Mouse (Mus musculus) intestine, postnatal 0 days (tissue): ENCODE data around the gene P2ry13. TPM values are rescaled to one million over a fixed set of nuclear protein-coding genes. Genes with fewer than 3 reads are reported as not detected.

Experiments used
- ATAC-seq: fragments of 200-750 bp; cut with Nextera tagmentation; 2 replicates; pipeline ENCODE4 v1.8.0; 2017; ENCODE audit warnings: mild to moderate bottlenecking, moderate TSS enrichment, moderate library complexity
- H3K27ac ChIP-seq: fragments of 300-500 bp; sonication (generic); 2 replicates; pipeline ENCODE4 v1.5.1; 2014; ENCODE audit warnings: mild to moderate bottlenecking, low read depth, low read length, moderate library complexity
- H3K27me3 ChIP-seq: fragments of 300-500 bp; sonication (generic); replicated peaks from 2 replicates; pipeline ENCODE4 v1.6.1; 2014; ENCODE audit warnings: low read length, mixed read lengths; ENCODE audit not compliant: control insufficient read depth, insufficient read depth
- H3K36me3 ChIP-seq: fragments of 300-500 bp; sonication (generic); 2 replicates; pipeline ENCODE4 v1.6.1; 2014; ENCODE audit warnings: mild to moderate bottlenecking, moderate library complexity; ENCODE audit not compliant: control insufficient read depth, insufficient read depth
- H3K4me1 ChIP-seq: fragments of 300-500 bp; sonication (generic); replicated peaks from 2 replicates; pipeline ENCODE4 v1.6.1; 2014; ENCODE audit warnings: antibody characterized with exemption, low read length, mixed read lengths; ENCODE audit not compliant: control insufficient read depth, insufficient read depth
- H3K4me2 ChIP-seq: fragments of 300-500 bp; sonication (generic); replicated peaks from 2 replicates; pipeline ENCODE4 v1.6.1; 2014; ENCODE audit warnings: low read depth, mild to moderate bottlenecking, moderate library complexity
- H3K4me3 ChIP-seq: fragments of 300-500 bp; sonication (generic); 2 replicates; pipeline ENCODE4 v1.5.1; 2014; ENCODE audit warnings: low read depth, low read length
- H3K9ac ChIP-seq: fragments of 300-500 bp; sonication (generic); 2 replicates; pipeline ENCODE4 v1.6.1; 2014; ENCODE audit warnings: mild to moderate bottlenecking, low read depth, low read length
- H3K9me3 ChIP-seq: fragments of 300-500 bp; sonication (generic); 2 replicates; pipeline ENCODE4 v1.6.1; 2016; ENCODE audit warnings: mixed run types; ENCODE audit not compliant: control insufficient read depth
- CTCF ChIP-seq: sonication (generic); IDR thresholded peaks from 2 replicates; pipeline ENCODE4 v1.5.1; 2016; ENCODE audit warnings: low read depth, mild to moderate bottlenecking, control low read depth, antibody characterized with exemption, moderate library complexity
- WGBS: fragments of 180-500 bp; shearing (Covaris S2); extraction: QIAGEN DNeasy Blood & Tissue Kit; methylation state at CpG from one replicate; pipeline ENCODE4 v1.1.7; 2014; 5-methylcytosine and 5-hydroxymethylcytosine counted together
- polyA plus RNA-seq: library from polyadenylated mRNA; unstranded; fragments of >200 nt; fragmentation: Nextera tagmentation; extraction: Ambion mirVana; gene quantifications from 2 replicates; pipeline ENCODE4 v1.2.1, GENCODE M21; 2015

P2ry13 gene
- polyA plus RNA-seq, 1 experiment from 2014 or later, result 0.94 TPM

DNA sequence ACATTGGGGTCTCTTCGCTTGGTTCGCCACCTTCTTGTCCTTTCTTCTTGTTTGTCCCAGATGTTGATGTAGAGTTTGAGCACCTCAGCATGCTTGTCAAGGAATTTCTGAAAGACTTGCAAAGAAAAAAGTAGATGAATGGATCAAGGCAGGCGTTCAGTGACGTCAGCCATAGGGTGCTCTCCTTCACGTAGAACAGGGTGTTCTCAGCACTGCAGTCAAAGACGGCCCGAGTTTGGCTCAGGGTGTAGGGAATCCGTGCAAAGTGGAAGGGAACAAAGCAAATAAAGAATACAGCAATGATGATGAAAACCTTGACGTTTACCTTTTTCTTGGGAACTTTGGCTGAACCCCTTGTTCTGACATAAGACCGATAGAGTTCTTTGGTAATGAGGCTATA is 6.5 kb upstream of the P2ry13 start:
- 87% methylated on average over 10 of the region's 10 CpGs for WGBS
- TF ChIP-seq CTCF, result no peak
- Histone ChIP-seq H3K27ac (no peak overlapping the region), H3K4me1 (no peaks in the 10 kb centered on the region), H3K4me3 (no peak overlapping the region), H3K36me3 (no peaks in the 10 kb centered on the region), H3K4me2 (no peak overlapping the region), H3K27me3 (no peaks in the 10 kb centered on the region), H3K9me3 (no peaks in the 10 kb centered on the region), H3K9ac (no peak overlapping the region)
- no peak for ATAC-seq

DNA sequence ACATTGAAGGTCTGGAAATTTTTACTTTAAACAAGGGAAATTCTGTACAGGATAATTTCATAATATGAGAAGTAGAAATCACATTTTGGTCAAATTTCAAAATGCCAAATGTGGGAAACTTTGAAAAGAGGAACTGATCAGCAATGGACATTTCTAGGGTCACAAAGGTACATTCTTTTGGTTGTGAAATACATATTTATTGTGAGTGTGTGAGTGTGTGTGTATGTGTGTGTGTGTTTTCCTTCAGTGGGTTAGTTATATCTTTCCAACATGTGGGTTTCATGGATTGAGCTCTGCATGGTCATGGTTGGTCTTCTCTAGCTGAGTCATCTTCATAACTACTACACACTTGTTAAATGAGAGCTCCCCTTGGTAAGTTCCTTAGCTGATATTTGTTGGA is 1.7 kb upstream of the P2ry13 start:
- no peak overlapping the region for H3K4me2 ChIP-seq
- no peaks in the 10 kb centered on the region for H3K4me1 ChIP-seq
- H3K4me3 ChIP-seq, result no peak overlapping the region
- no peak for TF ChIP-seq CTCF
- H3K36me3 ChIP-seq, result no peaks in the 10 kb centered on the region
- H3K27ac ChIP-seq, result no peak overlapping the region
- no peak for ATAC-seq
- no peak overlapping the region for H3K9ac ChIP-seq
- H3K27me3 ChIP-seq, result no peaks in the 10 kb centered on the region
- H3K9me3 ChIP-seq, result no peaks in the 10 kb centered on the region

- Histone ChIP-seq H3K4me2 (no peak overlapping the region), H3K27ac (no peak overlapping the region), H3K9me3 (no peaks in the 10 kb centered on the region), H3K27me3 (no peaks in the 10 kb centered on the region), H3K4me3 (no peak overlapping the region), H3K4me1 (no peaks in the 10 kb centered on the region), H3K36me3 (no peaks in the 10 kb centered on the region), H3K9ac (no peak overlapping the region)
- WGBS, result 88% methylated on average over 8 of the region's 8 CpGs
- no peak for ATAC-seq
- TF ChIP-seq CTCF, result no peak
These were observed 1.1 kb upstream of the P2ry13 start for GRCm38 (mm10) chr3:59211784-59212183.

DNA sequence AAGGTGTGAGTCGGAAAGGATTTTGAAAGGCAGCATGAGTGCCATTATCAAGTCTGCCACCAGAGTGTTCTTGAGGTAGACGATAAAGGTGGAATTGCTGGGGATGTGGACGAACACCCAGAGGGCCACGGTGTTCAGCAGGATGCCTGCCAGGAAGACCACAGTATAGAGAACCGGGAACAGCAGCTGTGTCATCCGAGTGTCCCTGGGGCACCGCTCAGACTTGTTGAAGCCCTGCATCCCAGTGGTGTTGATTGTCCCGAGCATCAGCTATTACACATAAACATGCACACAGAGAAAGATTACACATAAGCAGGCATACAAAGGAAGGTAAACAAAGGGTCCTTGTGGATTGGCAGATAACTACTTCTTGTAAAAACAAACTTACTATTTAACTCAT is 593 bp downstream of the P2ry13 start:
- Histone ChIP-seq H3K27ac (no peak overlapping the region), H3K4me3 (no peak overlapping the region)
- WGBS, result 66% methylated on average over 8 of the region's 8 CpGs

DNA sequence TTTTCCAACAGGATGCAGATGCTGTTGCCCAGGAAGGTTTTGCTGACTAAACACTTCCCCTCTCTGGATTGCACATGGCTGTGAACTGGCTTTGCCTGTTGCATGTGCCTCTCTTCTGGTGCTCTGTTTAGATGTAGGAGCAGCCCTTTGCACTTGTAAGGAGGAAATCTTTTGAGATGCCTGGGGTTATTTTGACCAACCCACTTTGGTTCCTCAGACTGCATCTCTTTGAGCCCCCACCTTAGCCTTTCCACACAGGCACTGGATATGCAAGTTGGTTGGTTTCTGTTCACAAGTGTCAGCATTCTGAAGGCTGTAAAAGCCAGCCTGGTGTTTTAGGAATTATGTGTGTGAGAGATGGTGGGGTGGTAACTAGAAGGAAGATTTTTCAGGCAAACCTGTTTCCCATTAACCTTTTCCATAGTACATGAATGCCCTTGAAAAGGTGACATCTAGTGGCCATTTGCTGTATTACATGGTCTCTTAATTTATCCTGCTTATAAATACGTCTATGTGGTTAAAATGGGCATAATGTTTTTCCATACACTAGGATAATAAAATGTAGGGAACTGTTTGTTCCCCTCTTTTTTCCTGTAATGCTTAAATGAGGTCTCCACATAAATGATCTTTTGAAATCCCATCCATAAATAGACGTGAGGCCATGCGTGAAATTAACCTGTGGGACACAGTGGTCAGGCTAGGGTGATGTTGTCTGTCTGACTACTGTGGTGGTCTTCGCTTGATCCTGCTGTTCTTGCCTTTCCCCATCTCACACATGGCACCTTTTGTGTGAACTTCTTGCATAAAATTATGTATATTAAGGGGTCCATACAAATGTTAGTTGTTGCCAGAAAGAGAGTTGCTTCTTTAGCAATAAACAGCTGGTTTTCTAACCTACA is 1.8 kb downstream of the P2ry13 start:
- peak; percentile 87 for TF ChIP-seq CTCF
- 74% methylated on average over 4 of the region's 4 CpGs for WGBS
- ATAC-seq, result no peak

More for the DNA sequence above, 593 bp downstream of the P2ry13 start:
- no peak for TF ChIP-seq CTCF
- no peaks in the 10 kb centered on the region for H3K27me3 ChIP-seq
- ATAC-seq, result no peak
- no peaks in the 10 kb centered on the region for H3K4me1 ChIP-seq
- H3K36me3 ChIP-seq, result no peaks in the 10 kb centered on the region
- H3K9ac ChIP-seq, result no peak overlapping the region
- no peaks in the 10 kb centered on the region for H3K9me3 ChIP-seq
- no peak overlapping the region for H3K4me2 ChIP-seq

DNA sequence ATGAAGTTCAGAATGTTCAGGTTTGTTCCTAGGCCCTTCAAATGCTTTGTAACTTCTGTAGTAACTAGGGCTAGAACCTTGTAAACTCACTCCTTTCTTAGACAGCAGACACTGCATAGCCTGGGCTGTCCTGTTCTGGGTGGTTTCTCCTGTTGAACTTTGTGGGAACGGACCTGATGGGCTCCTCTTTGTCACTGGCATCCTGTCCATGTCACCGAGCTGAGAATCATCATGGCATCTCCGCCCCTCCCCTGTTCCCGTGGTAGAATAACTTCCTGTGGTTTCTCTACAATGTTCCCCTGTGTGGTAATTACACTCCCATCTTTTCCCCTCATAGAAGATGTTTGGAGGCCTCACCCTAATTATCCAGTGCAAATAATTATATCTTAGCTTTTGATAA is 4.7 kb downstream of the P2ry13 start:
- no peaks in the 10 kb centered on the region for H3K9me3 ChIP-seq
- no peak overlapping the region for H3K4me2 ChIP-seq
- H3K36me3 ChIP-seq, result no peaks in the 10 kb centered on the region
- TF ChIP-seq CTCF, result no peak
- H3K4me1 ChIP-seq, result no peaks in the 10 kb centered on the region
- H3K9ac ChIP-seq, result no peak overlapping the region
- no peaks in the 10 kb centered on the region for H3K27me3 ChIP-seq
- no peak overlapping the region for H3K4me3 ChIP-seq
- no peak overlapping the region for H3K27ac ChIP-seq
- no peak for ATAC-seq
- WGBS, result 74% methylated on average over 4 of the region's 4 CpGs

More for the DNA sequence above, 1.8 kb downstream of the P2ry13 start:
- Histone ChIP-seq H3K36me3 (no peaks in the 10 kb centered on the region), H3K4me3 (no peak overlapping the region), H3K27ac (no peak overlapping the region), H3K4me1 (no peaks in the 10 kb centered on the region), H3K9ac (no peak overlapping the region), H3K4me2 (no peak overlapping the region), H3K9me3 (no peaks in the 10 kb centered on the region), H3K27me3 (no peaks in the 10 kb centered on the region)
